Mouse (Mus musculus) limb, embryonic 10.5 days (tissue): ENCODE results near the gene Sis. TPM values are rescaled to one million over a fixed set of nuclear protein-coding genes. Genes with fewer than 3 reads are reported as not detected.

ENCODE experiments used
- DNase-seq: peaks from one replicate; pipeline ENCODE4 v3.0.0-alpha.2; 2017; ENCODE audit warnings: low spot score
- H3K27ac ChIP-seq: fragments of 300-500 bp; sonication (generic); 2 replicates; pipeline ENCODE4 v1.5.1; 2016; ENCODE audit warnings: mild to moderate bottlenecking
- H3K27me3 ChIP-seq: fragments of 300-500 bp; sonication (generic); 2 replicates; pipeline ENCODE4 v1.6.1; 2016; ENCODE audit warnings: low read depth, mild to moderate bottlenecking; ENCODE audit not compliant: poor library complexity, severe bottlenecking
- H3K36me3 ChIP-seq: fragments of 300-500 bp; sonication (generic); 2 replicates; pipeline ENCODE4 v1.6.1; 2016; ENCODE audit warnings: mild to moderate bottlenecking, moderate library complexity
- H3K4me1 ChIP-seq: fragments of 300-500 bp; sonication (generic); 2 replicates; pipeline ENCODE4 v1.6.1; 2016
- H3K4me3 ChIP-seq: fragments of 300-500 bp; sonication (generic); 2 replicates; pipeline ENCODE4 v1.5.1; 2016; ENCODE audit warnings: mild to moderate bottlenecking, moderate library complexity
- H3K9me3 ChIP-seq: fragments of 300-500 bp; sonication (generic); replicated peaks from 2 replicates; pipeline ENCODE4 v1.6.1; 2016; ENCODE audit warnings: mild to moderate bottlenecking
- WGBS: fragments of 180-500 bp; shearing (Covaris S2); methylation state at CpG from one replicate; pipeline ENCODE4 v1.1.7; 2016; 5-methylcytosine and 5-hydroxymethylcytosine counted together
- polyA plus RNA-seq: library from polyadenylated mRNA; unstranded; fragments of >200 nt; fragmentation: Nextera tagmentation; extraction: Ambion mirVana; gene quantifications from 2 replicates; pipeline ENCODE4 v1.2.1, GENCODE M21; 2016

Gene Sis
- not detected in 2 replicates for polyA plus RNA-seq

DNA sequence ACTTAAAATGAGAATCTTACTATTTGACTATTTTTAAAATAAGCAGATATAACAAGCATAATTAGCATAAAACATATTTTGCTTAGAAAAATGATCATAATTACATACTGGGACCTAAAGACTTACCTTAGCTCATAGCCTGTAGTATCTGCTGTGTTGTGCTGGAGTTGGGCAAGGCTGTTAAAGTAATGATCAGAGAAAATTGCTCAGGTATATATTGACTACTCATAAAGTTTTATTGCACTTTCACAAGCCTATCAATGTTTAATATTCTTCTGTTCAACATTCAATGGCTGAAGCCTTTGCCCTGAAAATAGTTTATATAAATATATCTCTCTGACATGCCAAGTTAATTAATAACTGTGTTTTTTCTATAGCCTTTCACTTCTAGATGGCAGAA, at the start of gene Sis:
Sis (minus strand) TSS at position 189 of the 400 bp plus-strand sequence.
- Histone ChIP-seq H3K27ac (no peak within 1 kb of the TSS), H3K36me3 (no peaks in the 10 kb centered on the region)
- DNase-seq, result no peak

GRCm38 (mm10) chr3:73006045-73006444, 38.4 kb upstream of the Sis start:
- no peak overlapping the region for H3K4me3 ChIP-seq
- H3K4me1 ChIP-seq, result no peaks in the 10 kb centered on the region
- no peaks in the 10 kb centered on the region for H3K9me3 ChIP-seq
- no peak overlapping the region for H3K27ac ChIP-seq
- H3K36me3 ChIP-seq, result no peaks in the 10 kb centered on the region
- no peaks in the 10 kb centered on the region for H3K27me3 ChIP-seq
- 12% methylated on average over 6 of the region's 6 CpGs for WGBS
- DNase-seq, result no peak

More for the DNA sequence above, at the start of gene Sis:
- no peaks in the 10 kb centered on the region for H3K4me1 ChIP-seq
- H3K9me3 ChIP-seq, result no peaks in the 10 kb centered on the region
- H3K27me3 ChIP-seq, result no peaks in the 10 kb centered on the region
- H3K4me3 ChIP-seq, result no peak within 1 kb of the TSS

DNA sequence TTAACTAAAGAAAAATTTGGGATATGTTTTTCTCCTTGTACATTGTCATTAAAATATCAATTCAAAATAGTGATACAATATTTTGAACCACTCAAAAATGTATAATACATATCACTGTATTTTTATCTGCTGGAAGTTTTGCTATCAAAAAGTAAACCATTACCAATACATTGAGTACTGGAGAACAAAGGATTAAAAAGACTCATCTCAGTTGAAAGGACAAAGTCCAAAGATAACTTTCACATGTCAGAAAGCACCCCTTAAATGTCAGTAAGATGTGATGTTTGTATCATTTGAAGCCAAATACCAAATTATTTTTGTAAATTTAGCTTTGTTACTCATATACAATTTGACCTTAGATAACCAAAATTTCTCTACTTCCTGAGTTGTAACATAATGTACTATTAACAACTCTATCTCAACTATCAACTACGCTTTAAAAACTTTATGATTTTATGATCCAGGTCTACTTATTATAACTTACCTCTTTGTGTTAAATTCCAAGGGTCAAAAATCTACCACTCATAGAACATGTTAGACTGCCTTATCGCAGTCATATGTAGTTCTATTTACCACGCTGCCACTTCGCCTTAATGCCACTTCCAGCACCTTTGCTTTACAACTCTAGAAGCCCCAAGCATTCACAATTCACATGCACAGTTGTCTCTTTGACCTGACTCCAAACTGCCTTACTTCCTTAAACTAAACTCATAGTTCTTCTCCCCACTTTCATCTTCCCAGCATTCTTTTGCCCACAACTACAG, 35.5 kb upstream of the Sis start:
- Histone ChIP-seq H3K4me1 (no peaks in the 10 kb centered on the region), H3K27me3 (no peaks in the 10 kb centered on the region)
- WGBS, result 93% methylated on average over 4 of the region's 4 CpGs

DNA sequence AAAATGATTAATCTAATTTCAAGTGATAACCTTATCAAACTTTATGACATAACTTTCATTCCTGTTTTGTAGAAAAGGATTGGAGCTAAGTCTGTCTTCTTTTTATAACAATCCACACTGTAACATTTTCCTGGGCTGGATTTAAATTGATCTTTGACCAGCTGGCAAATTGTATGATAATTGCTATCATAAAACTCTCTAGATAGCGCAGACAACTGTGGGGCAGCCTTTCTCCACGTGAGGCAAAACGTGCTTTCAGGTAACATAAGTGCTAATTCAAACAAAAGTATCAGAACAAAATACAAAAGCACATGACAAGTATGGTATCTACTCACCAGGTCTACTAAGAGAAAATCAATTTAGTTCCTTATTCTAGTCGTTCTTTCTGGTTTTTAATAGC, 29.9 kb upstream of the Sis start:
- Histone ChIP-seq H3K27me3 (no peaks in the 10 kb centered on the region), H3K4me3 (no peak overlapping the region), H3K9me3 (no peaks in the 10 kb centered on the region), H3K4me1 (no peaks in the 10 kb centered on the region), H3K36me3 (no peaks in the 10 kb centered on the region), H3K27ac (no peak overlapping the region)
- DNase-seq, result no peak
- 78% methylated on average over 4 of the region's 4 CpGs for WGBS

More for the DNA sequence above, 35.5 kb upstream of the Sis start:
- Histone ChIP-seq H3K27ac (no peak overlapping the region), H3K4me3 (no peak overlapping the region), H3K36me3 (no peaks in the 10 kb centered on the region), H3K9me3 (no peaks in the 10 kb centered on the region)
- DNase-seq, result no peak

DNA sequence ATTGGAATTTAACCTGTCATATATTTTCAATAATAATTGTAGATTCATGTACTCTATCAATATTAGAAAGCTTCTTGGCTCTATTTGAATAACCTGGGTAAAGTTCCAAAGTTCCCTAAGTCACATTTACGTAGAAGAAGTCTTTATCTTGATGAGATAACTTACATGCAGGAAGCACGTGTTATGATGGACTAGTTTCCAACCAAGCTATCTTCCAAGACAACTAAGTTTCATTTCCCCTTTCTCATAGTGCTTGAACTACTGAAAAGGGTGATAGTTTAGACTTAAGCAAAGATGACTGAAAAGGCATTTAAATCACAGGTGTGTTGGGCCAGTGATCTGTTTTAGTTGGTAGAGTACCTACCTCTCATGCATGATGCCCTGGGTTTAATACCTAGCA, 23.3 kb upstream of the Sis start:
- WGBS, result 89% methylated on average over 2 of the region's 2 CpGs
- Histone ChIP-seq H3K36me3 (no peaks in the 10 kb centered on the region), H3K27ac (no peak overlapping the region), H3K4me3 (no peak overlapping the region), H3K4me1 (no peaks in the 10 kb centered on the region), H3K27me3 (no peaks in the 10 kb centered on the region), H3K9me3 (no peaks in the 10 kb centered on the region)
- DNase-seq, result no peak

DNA sequence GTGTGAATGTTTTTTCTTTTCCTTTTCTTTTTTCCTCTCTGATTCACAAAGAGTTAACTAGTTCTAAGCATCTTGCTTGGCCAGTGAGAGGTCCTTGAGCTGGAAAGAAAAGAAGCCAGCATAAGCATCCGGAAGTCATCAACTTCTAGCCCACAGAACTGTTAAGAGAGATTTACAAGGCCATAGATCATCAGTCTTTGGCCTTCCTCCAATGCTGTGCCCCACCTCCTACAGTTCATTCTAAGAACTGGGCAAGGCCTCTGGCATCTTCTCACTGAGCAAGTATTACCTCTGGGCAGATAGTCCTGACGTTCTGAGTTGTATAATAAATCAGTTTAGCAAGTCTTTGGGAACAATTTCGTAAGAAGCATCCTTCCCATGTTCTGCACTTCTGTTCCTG, 8.9 kb upstream of the Sis start:
- Histone ChIP-seq H3K4me3 (no peak overlapping the region), H3K36me3 (no peaks in the 10 kb centered on the region), H3K9me3 (no peaks in the 10 kb centered on the region), H3K4me1 (no peaks in the 10 kb centered on the region), H3K27me3 (no peaks in the 10 kb centered on the region), H3K27ac (no peak overlapping the region)
- no peak for DNase-seq
- 38% methylated on average over 3 of the region's 3 CpGs for WGBS

GRCm38 (mm10) chr3:72918919-72919526, 48.6 kb downstream of the Sis start:
- H3K27ac ChIP-seq, result no peak overlapping the region
- H3K4me1 ChIP-seq, result no peaks in the 10 kb centered on the region
- no peak for DNase-seq
- H3K27me3 ChIP-seq, result no peaks in the 10 kb centered on the region
- H3K9me3 ChIP-seq, result no peaks in the 10 kb centered on the region
- no peak overlapping the region for H3K4me3 ChIP-seq
- H3K36me3 ChIP-seq, result no peaks in the 10 kb centered on the region
- WGBS, result 88% methylated on average over 4 of the region's 4 CpGs

- H3K4me3 ChIP-seq, result no peak overlapping the region
- H3K36me3 ChIP-seq, result no peaks in the 10 kb centered on the region
- no peaks in the 10 kb centered on the region for H3K27me3 ChIP-seq
- 90% methylated on average over 1 of the region's 1 CpGs for WGBS
- no peaks in the 10 kb centered on the region for H3K9me3 ChIP-seq
- H3K4me1 ChIP-seq, result no peaks in the 10 kb centered on the region
- H3K27ac ChIP-seq, result no peak overlapping the region
- no peak for DNase-seq
Measured at GRCm38 (mm10) chr3:72882501-72882900, 85.2 kb downstream of the Sis start.

GRCm38 (mm10) chr3:72868141-72868540, 99.5 kb downstream of the Sis start:
- Histone ChIP-seq H3K4me3 (no peak overlapping the region), H3K27ac (no peak overlapping the region), H3K36me3 (no peaks in the 10 kb centered on the region), H3K27me3 (no peaks in the 10 kb centered on the region), H3K4me1 (no peaks in the 10 kb centered on the region), H3K9me3 (no peaks in the 10 kb centered on the region)
- DNase-seq, result no peak

DNA sequence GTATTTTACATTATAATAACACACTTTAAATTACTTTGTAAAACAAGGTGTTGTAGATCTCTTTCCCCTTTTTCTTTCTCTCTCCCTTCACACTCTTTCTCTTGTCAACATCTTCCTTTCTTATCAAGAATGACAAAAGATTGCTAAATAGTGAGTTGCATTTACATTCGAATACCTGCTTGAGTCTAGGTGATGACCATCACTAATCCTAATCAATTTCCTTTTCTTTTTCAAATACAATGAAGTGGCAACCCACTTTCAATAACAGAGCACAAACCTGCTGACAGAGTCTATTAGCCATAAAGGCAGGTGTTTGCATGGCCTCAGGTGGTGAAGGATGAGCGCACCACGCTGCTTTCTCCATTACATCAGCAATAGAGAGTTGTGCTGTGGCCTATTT, 108.9 kb downstream of the Sis start:
- DNase-seq, result no peak

GRCm38 (mm10) chr3:72855405-72855804, 112.3 kb downstream of the Sis start:
- no peak overlapping the region for H3K4me3 ChIP-seq
- H3K27me3 ChIP-seq, result no peaks in the 10 kb centered on the region
- H3K36me3 ChIP-seq, result no peaks in the 10 kb centered on the region
- no peaks in the 10 kb centered on the region for H3K4me1 ChIP-seq
- H3K9me3 ChIP-seq, result no peaks in the 10 kb centered on the region
- 93% methylated on average over 1 of the region's 1 CpGs for WGBS
- no peak overlapping the region for H3K27ac ChIP-seq
- DNase-seq, result no peak

More for the DNA sequence above, 108.9 kb downstream of the Sis start:
- H3K9me3 ChIP-seq, result no peaks in the 10 kb centered on the region
- H3K27me3 ChIP-seq, result no peaks in the 10 kb centered on the region
- no peak overlapping the region for H3K4me3 ChIP-seq
- H3K27ac ChIP-seq, result no peak overlapping the region
- no peaks in the 10 kb centered on the region for H3K36me3 ChIP-seq
- H3K4me1 ChIP-seq, result no peaks in the 10 kb centered on the region
- WGBS, result 82% methylated on average over 3 of the region's 3 CpGs

GRCm38 (mm10) chr3:72840641-72841040, 127.0 kb downstream of the Sis start:
- Histone ChIP-seq H3K27ac (no peak overlapping the region), H3K4me3 (no peak overlapping the region), H3K4me1 (no peaks in the 10 kb centered on the region), H3K27me3 (no peaks in the 10 kb centered on the region), H3K36me3 (no peaks in the 10 kb centered on the region), H3K9me3 (no peaks in the 10 kb centered on the region)
- 84% methylated on average over 2 of the region's 2 CpGs for WGBS
- DNase-seq, result no peak
